Mouse (Mus musculus): ENCODE results near the gene Pcbp3.

- no peak for TF ChIP-seq CTCF (conservative IDR thresholded peaks at IDR 0.05; ENCODE audit: insufficient read depth, insufficient read length, low read depth, low read length)
- no peak for TF ChIP-seq POLR2A (IDR thresholded peaks at IDR 0.05; ENCODE audit: low read depth, low read length)
Observed at GRCm38 (mm10) chr10:76798751-76799585, 162.7 kb downstream of the Pcbp3 start.
